Mouse (Mus musculus): ENCODE results near the gene Prg4. TPM values are rescaled to one million over a fixed set of nuclear protein-coding genes. Genes with fewer than 3 reads are reported as not detected.

The Prg4 gene
- total and polyA plus RNA-seq, 2 experiments from 2014 or later, result 2.0 to 12.9 TPM

GRCm38 (mm10) chr1:150496626-150497302, 30.8 kb upstream of the Prg4 start:
- no peak overlapping the region for H3K4me3 ChIP-seq (ENCODE audit: low read depth, low read length)
- H3K4me1 ChIP-seq (ENCODE audit: insufficient read depth, low read length), result no peaks in the 10 kb centered on the region
- 84% methylated on average over 6 of the region's 6 CpGs for WGBS
- TF ChIP-seq CTCF (IDR thresholded peaks at IDR 0.05), result no peak
- DNase-seq (ENCODE audit: low spot score) (no peak), ATAC-seq (ENCODE audit: low FRiP score) (no peak)
- no peaks in the 10 kb centered on the region for H3K27me3 ChIP-seq (ENCODE audit: insufficient read depth, low read length)
- H3K4me2 ChIP-seq (ENCODE audit: low read depth, low read length, poor library complexity, severe bottlenecking), result no peak overlapping the region
- no peak overlapping the region for H3K27ac ChIP-seq (ENCODE audit: low read depth, low read length)
- peaks cover 3% of the 10 kb centered on the region; the same call in 1 of the 2 replicates for H3K9me3 ChIP-seq (ENCODE audit: low read length)
- no peak overlapping the region for H3K9ac ChIP-seq (replicated peaks; ENCODE audit: low read length, poor library complexity, severe bottlenecking)
- H3K36me3 ChIP-seq (ENCODE audit: insufficient read depth, low read length), result no peaks in the 10 kb centered on the region

GRCm38 (mm10) chr1:150489148-150489547, 23.2 kb upstream of the Prg4 start:
- DNase-seq (ENCODE audit: low spot score), result no peak
- TF ChIP-seq CTCF (IDR thresholded peaks at IDR 0.05), result no peak
- Histone ChIP-seq H3K27ac (ENCODE audit: low read depth, low read length) (no peak overlapping the region), H3K9me3 (ENCODE audit: low read length) (no peaks in the 10 kb centered on the region), H3K36me3 (ENCODE audit: insufficient read depth, low read length) (no peaks in the 10 kb centered on the region), H3K4me3 (ENCODE audit: low read depth, low read length) (no peak overlapping the region), H3K27me3 (ENCODE audit: insufficient read depth, low read length) (no peaks in the 10 kb centered on the region), H3K4me1 (ENCODE audit: insufficient read depth, low read length) (no peaks in the 10 kb centered on the region), H3K4me2 (ENCODE audit: low read depth, low read length, poor library complexity, severe bottlenecking) (no peak overlapping the region), H3K9ac (replicated peaks; ENCODE audit: low read length, poor library complexity, severe bottlenecking) (no peak overlapping the region)
- 100% methylated on average over 2 of the region's 2 CpGs for WGBS
- no peak for ATAC-seq (ENCODE audit: low FRiP score)

- no peak overlapping the region for H3K9ac ChIP-seq (replicated peaks; ENCODE audit: low read length, poor library complexity, severe bottlenecking)
- no peaks in the 10 kb centered on the region for H3K27me3 ChIP-seq (ENCODE audit: insufficient read depth, low read length)
- WGBS, result 83% methylated on average over 5 of the region's 5 CpGs
- no peak overlapping the region for H3K27ac ChIP-seq (ENCODE audit: low read depth, low read length)
- no peak for ATAC-seq (ENCODE audit: low FRiP score)
- no peaks in the 10 kb centered on the region for H3K4me1 ChIP-seq (ENCODE audit: insufficient read depth, low read length)
- DNase-seq (ENCODE audit: low spot score), result no peak
- H3K4me3 ChIP-seq (ENCODE audit: low read depth, low read length), result no peak overlapping the region
- H3K9me3 ChIP-seq (ENCODE audit: low read length), result no peaks in the 10 kb centered on the region
- no peak for TF ChIP-seq CTCF (IDR thresholded peaks at IDR 0.05)
- no peak overlapping the region for H3K4me2 ChIP-seq (ENCODE audit: low read depth, low read length, poor library complexity, severe bottlenecking)
- no peaks in the 10 kb centered on the region for H3K36me3 ChIP-seq (ENCODE audit: insufficient read depth, low read length)
Observed at GRCm38 (mm10) chr1:150480674-150481073, 14.7 kb upstream of the Prg4 start.

- 81% methylated on average over 7 of the region's 7 CpGs for WGBS
- Histone ChIP-seq H3K4me2 (ENCODE audit: low read depth, low read length, poor library complexity, severe bottlenecking) (no peak overlapping the region), H3K9me3 (ENCODE audit: low read length) (no peaks in the 10 kb centered on the region), H3K27me3 (ENCODE audit: insufficient read depth, low read length) (no peaks in the 10 kb centered on the region), H3K4me1 (ENCODE audit: insufficient read depth, low read length) (no peaks in the 10 kb centered on the region), H3K36me3 (ENCODE audit: insufficient read depth, low read length) (no peaks in the 10 kb centered on the region), H3K9ac (replicated peaks; ENCODE audit: low read length, poor library complexity, severe bottlenecking) (no peak overlapping the region), H3K4me3 (ENCODE audit: low read depth, low read length) (no peak overlapping the region), H3K27ac (ENCODE audit: low read depth, low read length) (no peak overlapping the region)
- no peak for DNase-seq (ENCODE audit: low spot score)
- ATAC-seq (ENCODE audit: low FRiP score), result no peak
- TF ChIP-seq CTCF (IDR thresholded peaks at IDR 0.05), result no peak
Observed at GRCm38 (mm10) chr1:150472525-150472924, 6.6 kb upstream of the Prg4 start.

GRCm38 (mm10) chr1:150469992-150470391, 4.0 kb upstream of the Prg4 start:
- no peaks in the 10 kb centered on the region for H3K36me3 ChIP-seq (ENCODE audit: insufficient read depth, low read length)
- 86% methylated on average over 3 of the region's 3 CpGs for WGBS
- H3K4me1 ChIP-seq (ENCODE audit: insufficient read depth, low read length), result no peaks in the 10 kb centered on the region
- H3K27ac ChIP-seq (ENCODE audit: low read depth, low read length), result no peak overlapping the region
- no peak overlapping the region for H3K9ac ChIP-seq (replicated peaks; ENCODE audit: low read length, poor library complexity, severe bottlenecking)
- no peak overlapping the region for H3K4me3 ChIP-seq (ENCODE audit: low read depth, low read length)
- no peaks in the 10 kb centered on the region for H3K27me3 ChIP-seq (ENCODE audit: insufficient read depth, low read length)
- H3K9me3 ChIP-seq (ENCODE audit: low read length), result no peaks in the 10 kb centered on the region
- no peak for TF ChIP-seq CTCF (IDR thresholded peaks at IDR 0.05)
- no peak for ATAC-seq (ENCODE audit: low FRiP score)
- no peak overlapping the region for H3K4me2 ChIP-seq (ENCODE audit: low read depth, low read length, poor library complexity, severe bottlenecking)
- no peak for DNase-seq (ENCODE audit: low spot score)

GRCm38 (mm10) chr1:150465364-150465763, 601 bp downstream of the Prg4 start:
- no peak for TF ChIP-seq CTCF (IDR thresholded peaks at IDR 0.05)
- no peak overlapping the region for H3K9ac ChIP-seq (replicated peaks; ENCODE audit: low read length, poor library complexity, severe bottlenecking)
- no peaks in the 10 kb centered on the region for H3K9me3 ChIP-seq (ENCODE audit: low read length)
- no peaks in the 10 kb centered on the region for H3K36me3 ChIP-seq (ENCODE audit: insufficient read depth, low read length)
- no peaks in the 10 kb centered on the region for H3K4me1 ChIP-seq (ENCODE audit: insufficient read depth, low read length)
- DNase-seq (ENCODE audit: low spot score), result no peak
- no peak overlapping the region for H3K4me2 ChIP-seq (ENCODE audit: low read depth, low read length, poor library complexity, severe bottlenecking)
- H3K27me3 ChIP-seq (ENCODE audit: insufficient read depth, low read length), result no peaks in the 10 kb centered on the region
- WGBS, result 75% methylated on average over 10 of the region's 10 CpGs
- no peak for ATAC-seq (ENCODE audit: low FRiP score)
- H3K4me3 ChIP-seq (ENCODE audit: low read depth, low read length), result no peak overlapping the region
- no peak overlapping the region for H3K27ac ChIP-seq (ENCODE audit: low read depth, low read length)

Measured in midbrain, postnatal 0 days (tissue).